Mouse (Mus musculus) cerebellum, postnatal 4 days (tissue): ENCODE measurements around the gene Pde4c.

Experiments
- DNase-seq, 2 experiments: peaks; one replicate each; pipeline ENCODE4 v3.0.0; 2022; ENCODE audit warnings: low spot score in 2 of 2, mixed read lengths in 1 of 2

Pde4c gene

GRCm38 (mm10) chr8:70789046-70789445 is 65.5 kb downstream of the Pde4c start:
- DNase-seq: no peak

DNA sequence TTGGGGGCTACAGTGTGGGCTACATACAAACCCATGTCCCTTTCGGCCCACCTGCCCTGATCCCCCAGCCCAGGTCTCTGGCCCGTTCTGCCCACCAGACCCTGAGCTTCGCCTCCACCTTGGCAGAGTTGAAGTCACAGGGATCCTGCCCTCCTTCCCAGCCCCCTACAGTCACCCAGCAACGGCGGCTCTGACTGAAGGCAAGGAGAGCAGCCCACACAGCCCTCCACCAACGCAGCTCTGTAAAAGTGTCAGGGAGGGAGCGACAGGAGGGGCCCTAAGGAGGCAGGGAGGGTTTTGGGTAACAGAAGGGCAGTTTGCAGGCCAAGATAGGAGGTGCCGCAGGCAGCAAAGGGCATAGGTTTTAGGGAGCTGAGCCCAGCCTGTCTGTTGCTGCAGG is 67.3 kb downstream of the Pde4c start:
- no peak for DNase-seq

DNA sequence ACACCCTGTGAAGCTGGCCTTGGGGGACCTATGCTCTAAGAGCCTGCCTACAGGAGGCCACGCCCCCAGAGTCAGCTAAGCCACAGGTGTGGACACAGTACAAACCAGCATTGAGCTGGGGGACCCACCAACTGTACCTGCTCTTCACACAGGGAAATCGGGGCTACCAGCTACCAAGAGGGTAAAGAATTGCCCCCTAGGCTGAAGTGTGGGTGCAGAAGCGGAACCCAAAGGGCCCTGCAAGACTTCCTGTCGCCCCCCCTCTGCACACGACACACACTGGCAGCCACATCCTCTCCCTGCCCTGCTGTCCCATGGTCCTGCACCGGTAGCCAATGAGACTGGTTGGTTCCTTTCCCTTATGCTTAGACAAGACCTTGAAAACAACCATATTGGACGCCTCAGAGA is 67.8 kb downstream of the Pde4c start:
- no peak for DNase-seq

GRCm38 (mm10) chr8:70791975-70792691 is 68.6 kb downstream of the Pde4c start:
- peak; percentile 87 to 96 for DNase-seq

DNA sequence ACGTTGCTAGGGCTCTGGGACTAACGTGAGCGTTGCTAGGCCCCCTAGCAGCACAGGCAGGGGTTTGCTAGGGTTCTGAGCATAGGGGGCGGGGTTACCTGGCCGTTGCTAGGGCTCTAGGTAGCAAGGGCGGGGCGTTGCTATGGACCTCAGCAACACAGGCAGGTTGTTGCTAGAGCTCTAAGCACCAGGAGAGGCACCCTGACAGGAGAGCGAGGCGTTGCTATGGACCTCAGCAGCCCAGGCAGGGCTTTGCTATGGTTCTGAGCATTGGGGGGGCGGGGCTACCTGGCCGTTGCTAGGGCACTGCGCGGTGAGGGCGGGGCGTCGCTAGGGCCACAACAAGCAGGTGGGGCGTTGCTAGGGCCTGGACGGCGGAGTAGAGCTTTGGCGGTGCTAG is 69.2 kb downstream of the Pde4c start:
- DNase-seq: peak in 1 of 2 experiments; percentile 68

DNA sequence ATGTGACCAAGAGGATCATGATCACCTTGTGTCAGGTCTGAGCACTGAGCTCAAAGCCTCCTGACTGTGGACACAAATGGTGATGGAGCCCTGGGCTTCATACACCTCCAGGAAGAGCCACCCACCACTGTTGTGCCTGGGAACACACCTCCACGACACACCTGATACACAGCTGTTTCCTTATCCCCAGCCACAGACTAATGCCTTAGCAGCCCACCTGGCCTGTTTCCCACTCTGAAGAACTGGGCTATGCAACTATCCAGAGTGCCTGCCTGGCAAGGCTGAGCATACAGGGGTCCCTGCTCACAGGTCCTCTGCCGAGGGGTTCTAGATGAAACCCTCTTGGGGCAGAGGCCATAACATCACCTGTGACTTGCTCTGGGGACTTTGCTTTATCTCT is 70.7 kb downstream of the Pde4c start:
- DNase-seq: no peak

GRCm38 (mm10) chr8:70795370-70795769 is 71.8 kb downstream of the Pde4c start:
- DNase-seq: no peak

GRCm38 (mm10) chr8:70796403-70797080 is 73.0 kb downstream of the Pde4c start:
- peak; percentile 55 to 76 for DNase-seq

- DNase-seq: peak; percentile 52 to 70
Measured at GRCm38 (mm10) chr8:70797081-70798070, 73.9 kb downstream of the Pde4c start.

- no peak for DNase-seq
Measured at GRCm38 (mm10) chr8:70798281-70798680, 74.8 kb downstream of the Pde4c start.

DNA sequence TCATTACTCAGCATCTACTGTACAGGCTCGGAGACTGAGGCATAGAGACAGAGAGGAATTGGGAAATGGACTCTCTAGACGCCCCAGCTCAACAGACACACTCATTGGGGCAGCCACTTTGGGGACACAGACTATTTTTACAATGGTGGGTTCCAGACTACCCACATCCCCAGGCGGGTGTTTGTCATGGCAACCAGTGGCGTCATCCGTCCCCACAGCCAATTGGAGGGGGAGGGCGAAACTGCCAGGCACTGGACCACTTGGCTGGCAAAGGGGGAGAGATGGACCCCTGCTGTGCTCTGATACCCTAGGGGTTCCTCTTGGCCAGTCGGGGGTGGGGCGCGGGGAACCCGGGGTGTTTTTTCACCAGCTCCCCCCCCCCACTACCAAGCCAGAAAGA is 77.1 kb downstream of the Pde4c start:
- no peak for DNase-seq
